Mouse (Mus musculus) limb, embryonic 15.5 days (tissue): ENCODE measurements around the gene Atxn7l1. TPM values are rescaled to one million over a fixed set of nuclear protein-coding genes. Genes with fewer than 3 reads are reported as not detected.

Source experiments
- ATAC-seq: fragments of 200-750 bp; cut with Nextera tagmentation; 2 replicates; pipeline ENCODE4 v1.8.0; 2017; ENCODE audit warnings: low read depth, moderate TSS enrichment; ENCODE audit not compliant: insufficient number of reproducible peaks, low FRiP score, low TSS enrichment
- H3K27ac ChIP-seq: fragments of 300-500 bp; sonication (generic); 2 replicates; pipeline ENCODE4 v1.5.1; 2015; ENCODE audit warnings: moderate library complexity, mild to moderate bottlenecking, inconsistent platforms
- H3K27me3 ChIP-seq: fragments of 300-500 bp; sonication (generic); 2 replicates; pipeline ENCODE4 v1.6.1; 2015; ENCODE audit warnings: inconsistent platforms
- H3K36me3 ChIP-seq: fragments of 300-500 bp; sonication (generic); 2 replicates; pipeline ENCODE4 v1.6.1; 2015; ENCODE audit warnings: inconsistent platforms
- H3K4me1 ChIP-seq: fragments of 300-500 bp; sonication (generic); 2 replicates; pipeline ENCODE4 v1.6.1; 2015; ENCODE audit warnings: inconsistent platforms
- H3K4me2 ChIP-seq: fragments of 300-500 bp; sonication (generic); 2 replicates; pipeline ENCODE4 v1.6.1; 2015; ENCODE audit warnings: mild to moderate bottlenecking, inconsistent platforms
- H3K4me3 ChIP-seq: fragments of 300-500 bp; sonication (generic); 2 replicates; pipeline ENCODE4 v1.5.1; 2015; ENCODE audit warnings: mild to moderate bottlenecking, inconsistent platforms
- H3K9ac ChIP-seq: fragments of 300-500 bp; sonication (generic); 2 replicates; pipeline ENCODE4 v1.6.1; 2015; ENCODE audit warnings: inconsistent platforms
- H3K9me3 ChIP-seq: fragments of 300-500 bp; sonication (generic); 2 replicates; pipeline ENCODE4 v1.6.1; 2016; ENCODE audit warnings: inconsistent platforms
- WGBS: fragments of 180-500 bp; shearing (Covaris S2); methylation state at CpG from one replicate; pipeline ENCODE4 v1.1.7; 2015; 5-methylcytosine and 5-hydroxymethylcytosine counted together
- polyA plus RNA-seq: library from polyadenylated mRNA; unstranded; fragments of >200 nt; fragmentation: Nextera tagmentation; extraction: Ambion mirVana; gene quantifications from 2 replicates; pipeline ENCODE4 v1.2.1, GENCODE M21; 2015

The Atxn7l1 gene
- polyA plus RNA-seq, 1 experiment from 2014 or later: 10.9 TPM

DNA sequence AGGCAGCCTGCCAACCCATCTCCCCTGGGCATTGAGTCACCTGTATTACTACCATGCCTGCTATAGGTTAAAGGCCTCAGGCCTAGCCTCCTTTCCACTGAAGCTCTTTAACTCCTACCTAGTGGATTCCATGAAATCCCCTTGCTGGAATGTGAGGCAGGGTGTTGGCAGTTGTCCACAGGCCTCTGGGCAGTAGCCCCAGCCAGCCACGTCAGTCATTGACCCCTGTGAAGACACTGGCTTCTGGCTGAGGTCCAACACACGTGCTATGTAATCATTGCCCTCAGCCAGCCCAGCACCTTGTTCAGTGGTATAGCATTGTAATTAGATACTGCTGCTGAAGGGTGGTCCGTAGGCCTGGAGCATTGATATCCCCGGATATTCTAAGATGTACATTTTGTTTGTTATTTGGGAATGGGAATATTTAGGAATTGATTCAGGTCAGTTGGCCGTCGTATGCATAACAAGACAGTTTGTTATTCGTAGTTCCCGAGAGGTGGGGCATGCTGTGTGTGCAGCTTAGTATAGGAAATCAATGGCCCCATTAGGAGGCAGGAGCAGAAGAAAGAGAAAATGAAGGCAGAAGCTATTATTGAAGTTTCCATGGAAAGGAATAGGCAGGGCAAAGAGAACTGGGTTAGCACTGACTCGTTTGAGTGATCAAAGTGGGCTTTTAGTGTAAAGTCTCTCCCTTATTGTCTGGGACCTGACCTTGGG is 138.6 kb downstream of the Atxn7l1 start:
- no peak overlapping the region for H3K9ac ChIP-seq
- 0 out of 2 replicates have a peak, but pooled peaks have one; percentile 44 for ATAC-seq

DNA sequence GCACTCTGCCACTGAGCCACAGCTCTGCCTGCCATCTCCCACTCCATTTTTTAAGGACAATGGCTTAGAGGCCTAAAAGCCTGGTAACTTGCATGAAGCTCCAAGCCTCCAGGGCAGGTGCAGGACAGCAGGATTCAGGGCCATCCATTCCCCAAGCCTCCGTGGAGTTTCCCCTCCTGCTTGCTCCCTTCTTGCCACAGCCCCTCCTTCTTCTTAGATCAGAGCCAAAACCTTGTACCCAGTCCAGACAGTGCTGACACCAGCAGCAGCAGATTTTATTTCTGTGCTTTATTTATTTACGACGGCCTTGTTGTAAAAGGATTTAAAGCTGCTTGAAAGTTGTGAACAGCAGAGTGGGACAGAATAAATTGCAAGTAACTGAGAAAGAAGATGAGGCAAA is 140.2 kb downstream of the Atxn7l1 start:
- 27% methylated on average over 3 of the region's 3 CpGs for WGBS
- no peaks in the 10 kb centered on the region for H3K9me3 ChIP-seq
- H3K27me3 ChIP-seq: no peaks in the 10 kb centered on the region
- ATAC-seq: no peak
- no peak overlapping the region for H3K9ac ChIP-seq
- no peak overlapping the region for H3K4me3 ChIP-seq
- H3K4me2 ChIP-seq: no peak overlapping the region
- no peak overlapping the region for H3K27ac ChIP-seq
- H3K36me3 ChIP-seq: no peaks in the 10 kb centered on the region
- H3K4me1 ChIP-seq: peaks cover 31% of the 10 kb centered on the region

More for the DNA sequence above, 138.6 kb downstream of the Atxn7l1 start:
- H3K36me3 ChIP-seq: no peaks in the 10 kb centered on the region
- no peaks in the 10 kb centered on the region for H3K9me3 ChIP-seq
- H3K27ac ChIP-seq: no peak overlapping the region
- no peak overlapping the region for H3K4me3 ChIP-seq
- H3K4me1 ChIP-seq: peaks cover 31% of the 10 kb centered on the region
- H3K27me3 ChIP-seq: no peaks in the 10 kb centered on the region
- 52% methylated on average over 9 of the region's 9 CpGs for WGBS
- no peak overlapping the region for H3K4me2 ChIP-seq

DNA sequence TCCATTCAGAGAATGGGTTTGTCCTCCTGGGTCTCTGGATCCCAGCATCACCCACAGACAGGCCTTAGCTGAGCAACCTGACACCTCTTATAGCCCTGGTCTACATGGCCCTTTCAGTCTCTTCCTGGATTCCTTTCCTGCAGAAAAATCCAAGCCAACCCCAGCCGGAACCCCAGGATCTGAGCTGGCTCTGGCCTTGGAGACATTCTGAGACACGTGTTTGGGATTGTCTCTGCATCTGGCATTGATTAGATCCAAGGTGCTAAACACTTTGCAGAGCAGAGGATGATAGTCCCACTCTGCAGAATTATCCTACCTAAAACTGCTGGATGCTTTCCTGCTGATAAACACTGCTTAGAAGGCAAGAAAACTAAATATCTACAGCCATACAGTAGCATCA is 141.3 kb downstream of the Atxn7l1 start:
- no peak for ATAC-seq
- Histone ChIP-seq H3K4me2 (no peak overlapping the region), H3K9me3 (no peaks in the 10 kb centered on the region), H3K9ac (no peak overlapping the region), H3K4me3 (no peak overlapping the region), H3K36me3 (no peaks in the 10 kb centered on the region), H3K4me1 (peaks cover 31% of the 10 kb centered on the region), H3K27ac (no peak overlapping the region), H3K27me3 (no peaks in the 10 kb centered on the region)
- WGBS: 26% methylated on average over 2 of the region's 2 CpGs

DNA sequence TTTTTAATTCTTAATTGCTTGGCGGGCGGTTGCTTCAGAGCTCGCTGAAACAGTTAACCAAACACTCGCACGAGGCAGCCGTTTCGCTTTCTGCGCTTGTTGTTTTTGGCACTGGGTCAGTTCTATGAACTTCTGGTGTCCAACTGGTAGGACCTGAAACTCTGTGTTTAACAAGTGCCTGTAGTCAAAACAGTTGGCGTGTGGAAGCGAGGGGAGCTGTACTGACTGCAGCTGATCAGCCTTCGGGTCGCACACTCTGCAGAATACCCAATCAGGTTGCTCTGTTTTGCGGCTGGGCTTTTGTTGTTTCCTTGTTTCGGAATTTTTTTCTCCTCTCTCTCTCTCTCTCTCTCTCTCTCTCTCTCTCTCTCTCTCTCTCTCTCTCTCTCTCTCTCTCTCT is 154.6 kb downstream of the Atxn7l1 start:
- no peaks in the 10 kb centered on the region for H3K9me3 ChIP-seq
- peak overlapping the region; percentile 90 for H3K4me2 ChIP-seq
- peaks cover 23% of the 10 kb centered on the region for H3K4me1 ChIP-seq
- 0 out of 2 replicates have a peak overlapping the region, but pooled peaks have one; percentile 23 for H3K9ac ChIP-seq
- peak overlapping the region; percentile 17; the same call in 1 of the 2 replicates for H3K27ac ChIP-seq
- no peaks in the 10 kb centered on the region for H3K36me3 ChIP-seq
- WGBS: under 1% methylated on average over 14 of the region's 14 CpGs
- no peaks in the 10 kb centered on the region for H3K27me3 ChIP-seq
- peak overlapping the region; percentile 48 for H3K4me3 ChIP-seq
- peak; percentile 71; the same call in 1 of the 2 replicates for ATAC-seq

DNA sequence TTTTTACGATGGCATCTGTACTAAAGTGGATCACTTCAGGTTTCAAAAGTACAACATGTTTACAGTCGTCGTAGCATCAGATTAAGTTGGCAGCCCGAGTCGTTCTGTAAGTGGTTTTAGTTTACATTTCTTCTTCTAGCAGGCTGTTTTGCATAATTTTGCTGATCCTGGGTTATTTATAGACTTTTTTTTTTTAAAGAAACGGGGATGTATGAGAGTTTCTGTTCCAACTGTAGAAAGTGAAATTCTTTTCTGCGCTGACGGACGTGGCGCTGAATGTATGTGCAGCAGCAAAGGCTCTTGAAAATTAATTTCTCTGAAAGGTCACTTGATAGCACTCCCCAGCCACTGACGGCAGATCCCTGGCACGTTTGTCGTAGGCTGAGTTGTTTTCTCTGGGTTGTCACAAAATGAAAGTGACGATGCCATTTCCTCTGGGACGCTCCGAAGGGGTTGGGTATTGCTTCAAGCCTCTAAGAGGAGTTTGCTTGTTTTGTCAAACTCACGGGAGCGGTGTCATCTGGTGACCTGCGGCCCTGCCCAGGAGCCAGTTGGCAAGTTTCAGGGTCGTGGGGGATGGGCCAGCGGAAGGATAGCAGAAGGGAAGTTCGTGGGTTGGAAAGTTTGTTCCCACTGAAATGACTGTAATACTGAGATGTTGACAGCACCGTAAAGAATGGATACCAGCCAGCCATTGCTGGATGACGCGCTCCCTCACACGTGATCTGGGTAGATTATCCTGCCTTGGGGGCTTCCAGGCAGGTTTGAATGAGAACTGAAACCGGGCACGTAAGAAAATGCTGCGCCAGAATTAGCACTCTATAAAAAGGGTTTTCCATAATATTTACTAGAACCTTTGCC is 155.3 kb downstream of the Atxn7l1 start:
- H3K27ac ChIP-seq: peak overlapping the region; percentile 43; the same call in 1 of the 2 replicates
- H3K4me3 ChIP-seq: peak overlapping the region; percentile 48
- H3K9me3 ChIP-seq: no peaks in the 10 kb centered on the region
- no peaks in the 10 kb centered on the region for H3K36me3 ChIP-seq
- ATAC-seq: peak; percentile 71; the same call in 1 of the 2 replicates
- peak overlapping the region; percentile 45 for H3K9ac ChIP-seq
- no peaks in the 10 kb centered on the region for H3K27me3 ChIP-seq
- WGBS: under 1% methylated on average over 29 of the region's 29 CpGs
- peak overlapping the region; percentile 90 for H3K4me2 ChIP-seq
- H3K4me1 ChIP-seq: peaks cover 23% of the 10 kb centered on the region

DNA sequence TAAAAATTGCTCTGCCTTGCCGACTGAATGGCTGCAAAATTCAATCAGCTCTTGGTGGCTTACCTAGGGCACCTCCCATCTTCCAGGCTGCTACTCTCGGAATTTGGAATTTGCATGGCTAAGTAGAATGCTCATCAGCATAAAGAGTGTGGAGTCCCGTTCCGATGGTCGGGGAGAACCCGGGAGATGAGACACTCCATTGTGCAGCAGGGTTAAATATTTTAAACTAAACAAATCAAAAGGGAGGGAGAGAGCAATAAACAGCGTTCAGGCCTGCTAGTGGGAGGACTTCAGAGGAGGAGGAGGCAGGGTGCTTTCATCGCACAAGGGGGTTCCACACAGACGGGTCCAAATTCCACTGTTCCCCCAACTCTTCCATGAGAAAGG is 155.9 kb downstream of the Atxn7l1 start:
- no peak for ATAC-seq
- peak overlapping the region; percentile 48 for H3K4me3 ChIP-seq
- H3K27me3 ChIP-seq: no peaks in the 10 kb centered on the region
- H3K36me3 ChIP-seq: no peaks in the 10 kb centered on the region
- no peaks in the 10 kb centered on the region for H3K9me3 ChIP-seq
- peak overlapping the region; percentile 90 for H3K4me2 ChIP-seq
- no peak overlapping the region for H3K27ac ChIP-seq
- no peak overlapping the region for H3K9ac ChIP-seq
- 4% methylated on average over 9 of the region's 9 CpGs for WGBS
- peaks cover 23% of the 10 kb centered on the region for H3K4me1 ChIP-seq

DNA sequence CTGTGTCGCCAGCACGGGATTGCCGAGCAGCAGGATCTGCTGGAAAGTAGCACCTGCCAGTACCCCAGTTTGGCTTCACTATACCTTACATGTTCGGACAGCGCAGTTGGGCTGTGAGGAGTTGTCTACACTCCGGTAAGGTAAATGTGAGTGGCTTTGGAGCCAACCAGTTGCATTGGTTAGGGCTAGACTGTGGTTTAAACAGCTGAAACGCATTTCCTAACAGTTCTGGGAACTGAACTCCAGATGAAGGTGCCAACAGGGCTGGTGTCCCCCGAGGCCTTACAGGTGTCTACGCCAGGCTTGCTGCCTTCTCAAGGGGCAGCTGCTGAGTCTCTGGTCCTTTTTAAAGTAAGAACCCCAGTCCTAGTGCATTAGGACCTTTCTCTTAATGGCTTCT is 157.6 kb downstream of the Atxn7l1 start:
- H3K4me3 ChIP-seq: no peak overlapping the region
- ATAC-seq: no peak
- 84% methylated on average over 9 of the region's 9 CpGs for WGBS
- H3K27ac ChIP-seq: no peak overlapping the region
- H3K4me2 ChIP-seq: no peak overlapping the region
- H3K9ac ChIP-seq: no peak overlapping the region
- no peaks in the 10 kb centered on the region for H3K36me3 ChIP-seq
- H3K9me3 ChIP-seq: no peaks in the 10 kb centered on the region; the same call in 1 of the 2 replicates
- H3K27me3 ChIP-seq: no peaks in the 10 kb centered on the region
- H3K4me1 ChIP-seq: peaks cover 23% of the 10 kb centered on the region

DNA sequence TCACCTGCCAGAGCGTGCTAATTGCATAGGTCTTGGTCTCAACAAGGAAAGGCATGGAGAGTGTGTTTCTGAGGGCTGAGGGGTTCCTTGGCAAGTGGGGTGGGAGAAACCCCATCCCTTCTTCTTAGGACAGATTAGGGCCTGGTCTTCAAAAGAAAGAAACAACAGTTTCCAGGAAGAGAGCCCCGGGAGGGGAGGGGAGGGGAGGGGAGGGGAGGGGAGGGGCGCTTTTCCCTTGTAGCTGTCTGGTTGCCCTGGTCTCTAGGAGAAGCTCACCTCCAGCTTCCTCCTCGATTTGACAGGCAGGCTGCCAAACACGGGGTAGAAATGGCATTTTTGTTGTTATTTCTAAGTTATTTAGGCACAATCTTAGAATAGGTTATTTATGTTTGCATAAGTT is 159.0 kb downstream of the Atxn7l1 start:
- Histone ChIP-seq H3K4me2 (no peak overlapping the region), H3K4me1 (peaks cover 21% of the 10 kb centered on the region), H3K9ac (no peak overlapping the region), H3K9me3 (no peaks in the 10 kb centered on the region; the same call in 1 of the 2 replicates), H3K36me3 (no peaks in the 10 kb centered on the region), H3K4me3 (no peak overlapping the region), H3K27ac (no peak overlapping the region), H3K27me3 (no peaks in the 10 kb centered on the region)
- no peak for ATAC-seq
- WGBS: 60% methylated on average over 4 of the region's 5 CpGs

DNA sequence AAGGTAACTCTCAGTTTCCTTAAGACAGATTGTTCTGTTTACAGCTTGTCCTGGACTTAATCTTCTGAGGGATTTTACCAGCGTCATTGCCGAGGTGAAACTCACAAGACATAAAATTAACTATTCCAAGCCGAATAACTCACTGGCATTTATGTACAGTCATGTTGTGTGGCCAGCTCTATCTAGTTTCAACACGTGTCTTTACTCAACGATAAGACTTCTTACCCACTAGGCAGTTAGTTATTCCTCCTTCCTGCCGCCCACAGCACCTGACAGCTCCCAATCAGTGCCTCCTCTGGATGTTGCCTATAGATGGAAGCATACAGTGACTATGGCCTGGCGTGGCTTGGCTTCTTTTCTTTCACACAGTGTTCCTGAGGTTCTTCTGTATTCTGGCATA is 161.2 kb downstream of the Atxn7l1 start:
- H3K27ac ChIP-seq: no peak overlapping the region
- ATAC-seq: no peak
- H3K9me3 ChIP-seq: no peaks in the 10 kb centered on the region; the same call in 1 of the 2 replicates
- H3K27me3 ChIP-seq: no peaks in the 10 kb centered on the region
- H3K36me3 ChIP-seq: no peaks in the 10 kb centered on the region
- H3K9ac ChIP-seq: no peak overlapping the region
- no peak overlapping the region for H3K4me3 ChIP-seq
- 46% methylated on average over 7 of the region's 7 CpGs for WGBS
- no peak overlapping the region for H3K4me2 ChIP-seq
- peaks cover 8% of the 10 kb centered on the region for H3K4me1 ChIP-seq

DNA sequence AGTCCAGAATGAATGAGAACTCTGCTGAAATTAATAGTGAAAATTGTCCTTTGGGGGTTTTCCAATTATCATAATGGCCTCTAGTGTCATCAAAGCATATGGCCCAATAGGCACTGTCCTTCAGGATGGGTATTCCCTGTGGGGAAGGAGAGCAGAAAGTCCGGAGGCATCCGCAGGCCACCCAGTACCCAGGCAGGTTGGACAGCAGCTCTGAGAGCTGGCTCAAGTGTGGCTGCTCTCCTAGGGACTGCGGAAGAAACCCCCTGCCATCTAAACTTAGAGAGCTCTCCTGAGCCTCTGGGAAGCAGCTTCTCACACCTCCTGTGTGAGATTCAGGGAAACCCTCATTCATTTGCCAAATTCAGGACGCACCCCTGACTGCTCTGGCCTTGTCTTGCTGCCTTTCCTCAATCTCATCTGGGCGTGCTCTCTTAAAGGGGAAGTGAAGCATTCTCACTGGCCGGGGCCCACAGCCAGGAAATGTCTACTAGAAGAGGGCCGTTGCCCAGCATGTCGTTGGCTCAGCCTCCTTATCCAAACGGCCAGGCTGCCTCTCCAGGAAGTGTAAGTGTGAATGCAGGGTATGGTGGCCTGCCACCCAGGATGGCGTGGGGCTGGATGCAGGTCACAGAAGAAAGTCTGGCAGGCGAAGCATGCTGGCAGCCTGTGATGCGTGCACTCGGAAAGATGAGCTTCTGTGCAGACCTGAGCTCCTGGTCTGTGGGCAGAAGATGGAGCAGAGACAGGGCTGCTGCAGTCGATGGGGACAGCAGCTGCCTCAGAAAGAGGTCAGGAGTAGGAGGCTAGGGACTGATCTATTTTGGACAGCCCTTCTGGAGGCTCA is 166.6 kb downstream of the Atxn7l1 start:
- Histone ChIP-seq H3K9me3 (no peaks in the 10 kb centered on the region; the same call in 1 of the 2 replicates), H3K9ac (no peak overlapping the region), H3K4me2 (peak overlapping the region; percentile 36), H3K27me3 (no peaks in the 10 kb centered on the region), H3K4me1 (peaks cover 11% of the 10 kb centered on the region), H3K4me3 (no peak overlapping the region), H3K36me3 (no peaks in the 10 kb centered on the region), H3K27ac (no peak overlapping the region)
- WGBS: 26% methylated on average over 14 of the region's 14 CpGs
- ATAC-seq: no peak

DNA sequence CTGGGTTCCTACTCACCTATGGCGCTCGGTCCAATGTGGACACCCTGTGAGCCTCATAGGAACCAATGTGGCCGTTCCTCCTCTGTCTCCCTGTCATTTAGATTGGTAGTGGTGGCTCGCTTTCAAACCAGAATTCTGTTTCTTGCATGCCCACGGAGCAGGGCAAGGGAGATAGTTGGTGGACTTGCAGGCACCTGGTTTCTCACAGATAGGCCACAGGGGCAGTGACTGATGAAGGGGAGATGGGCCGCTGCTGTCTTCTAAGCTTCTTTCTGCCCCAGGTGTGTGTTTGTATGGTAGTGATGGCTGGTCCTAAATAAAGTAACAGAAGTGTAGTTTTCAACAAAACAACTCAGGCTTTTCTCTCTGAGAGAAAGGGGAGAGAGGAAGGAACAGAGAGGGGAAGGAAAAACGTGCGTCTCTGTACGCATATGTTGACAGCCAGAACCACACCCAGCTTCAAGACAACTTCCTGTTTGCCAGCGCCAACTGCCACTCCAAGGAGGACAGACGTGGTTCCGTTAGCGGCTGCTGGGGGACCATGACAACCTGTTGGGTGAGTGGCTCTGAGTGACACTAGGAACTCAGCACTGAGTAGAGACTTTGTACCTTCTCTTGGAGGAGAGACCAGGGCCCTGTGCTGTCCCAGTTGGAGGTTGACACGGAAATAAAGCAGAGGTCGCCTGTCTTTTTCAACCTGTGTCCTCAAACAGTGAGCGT is 167.6 kb downstream of the Atxn7l1 start:
- Histone ChIP-seq H3K4me1 (peaks cover 11% of the 10 kb centered on the region), H3K4me3 (no peak overlapping the region), H3K36me3 (no peaks in the 10 kb centered on the region), H3K4me2 (no peak overlapping the region), H3K27me3 (no peaks in the 10 kb centered on the region), H3K27ac (no peak overlapping the region), H3K9ac (no peak overlapping the region), H3K9me3 (no peaks in the 10 kb centered on the region)
- WGBS: 79% methylated on average over 16 of the region's 16 CpGs
- no peak for ATAC-seq
